ENCODE assay signal across 24 mouse cellular contexts in genomic region chr1:189566491-189566890, GRCm38 (mm10).
DNase-seq lines count a peak whose midpoint lies in the region; ATAC-seq and TF ChIP-seq lines count a peak whose summit lies in the region.
"Had no signal": no experiment of that assay in that cellular context is flagged by ENCODE, and none has a peak within 500 bp of the region (broad histone marks: within the 10 kb centered on the region; RNA-seq: fewer than 3 reads in every experiment).

No protein-coding gene starts in this region.

- 22% methylated on average over 7 of the region's 7 CpGs for WGBS in lung, adult 2 months
- 51% methylated on average over 7 of the region's 7 CpGs for WGBS in forebrain, embryonic 11.5 days

- no peak overlapping the region for H3K27ac ChIP-seq in forebrain, embryonic 11.5 days (ENCODE audit: low read depth, low read length)
- H3K27ac ChIP-seq: heart, embryonic 10.5 days; layer of hippocampus, adult 2 months; limb, embryonic 13.5 days; liver, embryonic 13.5 days; midbrain, embryonic 12.5 days; stomach, postnatal 0 days had no signal

- POLR2A ChIA-PET in Patski (lab: Charles Lee), result no interaction called here

- peak; percentile 67 for ATAC-seq in Patski
- ATAC-seq in forebrain, embryonic 11.5 days (replicated peaks; ENCODE audit: low FRiP score), result no peak
- ATAC-seq: forebrain, embryonic 14.5 days; hindbrain, embryonic 16.5 days; intestine, embryonic 16.5 days had no signal

- peak; percentile 47 for DNase-seq in 3T3-L1 (ENCODE audit: low read depth, low spot score)
- DNase-seq in Patski (ENCODE audit: low read depth, low spot score), result peak; percentile 19
- peak; percentile 8 for DNase-seq in lung, adult 2 months
- peak; percentile 19 for DNase-seq in lung, postnatal 14 days
- DNase-seq in right cerebral cortex, adult 18-20 months, result no peak
- DNase-seq in layer of hippocampus, postnatal 25 days (ENCODE audit: extremely low spot score in 1 of 2, low spot score in 1 of 2), result no peak
- DNase-seq in ovary, postnatal 14 days (ENCODE audit: low spot score), result no peak
- no peak for DNase-seq in forebrain, embryonic 11.5 days (ENCODE audit: low spot score)
- DNase-seq: adrenal gland, postnatal 36 days; cerebellum, adult 11-12 months; cerebellum, postnatal 10 days; gastrocnemius, postnatal 10 days; kidney, postnatal 25 days; layer of hippocampus, postnatal 36 days; liver, embryonic 13.5 days had no signal

- H3K4me2 ChIP-seq in forebrain, embryonic 11.5 days (ENCODE audit: low read depth, low read length, severe bottlenecking), result no peak overlapping the region
- H3K4me2 ChIP-seq: limb, embryonic 13.5 days; liver, embryonic 13.5 days; midbrain, embryonic 12.5 days had no signal

- TF ChIP-seq CTCF in Patski (IDR thresholded peaks at IDR 0.05), result no peak
- no peak for TF ChIP-seq CTCF in lung, adult 2 months (IDR thresholded peaks at IDR 0.05; ENCODE audit: insufficient read depth, low read length)

- no peaks in the 10 kb centered on the region for H3K36me3 ChIP-seq in forebrain, embryonic 11.5 days (ENCODE audit: control insufficient read depth, insufficient read depth, low read length)
- H3K36me3 ChIP-seq: heart, embryonic 10.5 days; hindbrain, embryonic 10.5 days; limb, embryonic 13.5 days; liver, embryonic 13.5 days; midbrain, embryonic 12.5 days had no signal

- no peak overlapping the region for H3K4me3 ChIP-seq in lung, adult 2 months (replicated peaks; ENCODE audit: extremely low read depth, low read depth, low read length)
- H3K4me3 ChIP-seq in forebrain, embryonic 11.5 days (ENCODE audit: low read depth, low read length), result no peak overlapping the region
- H3K4me3 ChIP-seq: heart, embryonic 10.5 days; hindbrain, embryonic 10.5 days; layer of hippocampus, adult 2 months; limb, embryonic 13.5 days; liver, embryonic 13.5 days; midbrain, embryonic 12.5 days had no signal

- H3K9ac ChIP-seq in forebrain, embryonic 11.5 days (ENCODE audit: low read length), result no peak overlapping the region
- H3K9ac ChIP-seq: limb, embryonic 13.5 days; liver, embryonic 13.5 days; midbrain, embryonic 12.5 days had no signal

- TF ChIP-seq POLR2A in lung, adult 2 months (IDR thresholded peaks at IDR 0.05; ENCODE audit: borderline replicate concordance, extremely low read depth, low read depth, low read length), result no peak

- in situ Hi-C loops in Patski (cut with MboI; ENCODE audit: low pct_unique_long_range_greater_than_20kb), result no loop called here

- H3K27me3 ChIP-seq in Patski, result no peaks in the 10 kb centered on the region
- H3K27me3 ChIP-seq in forebrain, embryonic 11.5 days (ENCODE audit: control insufficient read depth, insufficient read depth, low read length), result no peaks in the 10 kb centered on the region
- H3K27me3 ChIP-seq: limb, embryonic 13.5 days; liver, embryonic 13.5 days; midbrain, embryonic 12.5 days had no signal

- no peaks in the 10 kb centered on the region for H3K9me3 ChIP-seq in forebrain, embryonic 11.5 days (ENCODE audit: control insufficient read depth, low read length)
- H3K9me3 ChIP-seq: heart, embryonic 10.5 days; hindbrain, embryonic 10.5 days; limb, embryonic 13.5 days; liver, embryonic 13.5 days; midbrain, embryonic 12.5 days had no signal

- CTCF ChIA-PET in Patski (lab: Charles Lee), result no interaction called here

- no peaks in the 10 kb centered on the region; the same call in 1 of the 2 replicates for H3K4me1 ChIP-seq in lung, adult 2 months (ENCODE audit: control insufficient read depth, insufficient read depth, low read length)
- no peaks in the 10 kb centered on the region for H3K4me1 ChIP-seq in forebrain, embryonic 11.5 days (replicated peaks; ENCODE audit: control insufficient read depth, insufficient read depth, low read length)
- H3K4me1 ChIP-seq: limb, embryonic 13.5 days; liver, embryonic 13.5 days; midbrain, embryonic 12.5 days had no signal

Comparison
In these comparisons a context has a peak if more than half of its experiments do, and no peak if none do; other contexts are left out.
1. DNase-seq: peak in 3T3-L1 (single experiment), Patski (single experiment), lung, adult 2 months (single experiment) and lung, postnatal 14 days (single experiment); none in right cerebral cortex, adult 18-20 months (single experiment), layer of hippocampus, postnatal 25 days (0 of 2), ovary, postnatal 14 days (single experiment) and forebrain, embryonic 11.5 days (single experiment).